Mouse (Mus musculus): ENCODE data around the gene Lama2. TPM values are rescaled to one million over a fixed set of nuclear protein-coding genes. Genes with fewer than 3 reads are reported as not detected.

Gene Lama2
- 10 to 100 TPM; 52.0 to 54.3 TPM for total RNA-seq (2021)
- long read RNA-seq, experiment 1, partial matches to known transcripts = 6 of 9 reads
- long read RNA-seq, experiment 1, other reads (novel, unspliced or antisense) = 3 of 9 reads
- long read RNA-seq, experiment 2, partial matches to known transcripts = 8 of 9 reads
- long read RNA-seq, experiment 2, other reads (novel, unspliced or antisense) = 1 of 9 reads

GRCm38 (mm10) chr10:27619658-27620057 is at the start of gene Lama2:
Gene Lama2, minus strand, starts transcription at chr10:27619758.
- no peak for DNase-seq
- intact Hi-C loops (cut with DNase I) = no loop called here

DNA sequence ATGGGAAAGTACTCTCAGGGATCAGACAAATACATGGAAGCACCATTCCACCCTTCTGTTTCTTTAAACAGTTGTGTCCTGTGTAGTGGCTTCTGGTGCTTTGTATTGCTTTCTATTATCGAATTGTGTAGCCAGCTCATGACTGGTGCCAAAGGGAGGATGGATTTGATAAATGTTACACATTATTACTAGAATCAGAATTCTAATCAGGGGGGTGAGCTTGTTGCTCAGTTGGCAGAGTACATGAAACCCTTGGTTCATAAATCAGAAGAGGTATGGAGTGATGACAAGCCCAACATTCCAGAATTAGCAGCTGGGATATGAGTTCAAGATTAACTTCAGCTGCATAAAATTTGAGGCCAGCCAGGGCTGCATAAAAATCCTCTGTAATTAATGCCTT is 44.8 kb upstream of the Lama2 start:
- intact Hi-C loops (cut with DNase I) = no loop called here
- no peak for DNase-seq

GRCm38 (mm10) chr10:27663396-27663795 is 43.8 kb upstream of the Lama2 start:
- intact Hi-C loops (cut with DNase I) = no loop called here
- DNase-seq = no peak

DNA sequence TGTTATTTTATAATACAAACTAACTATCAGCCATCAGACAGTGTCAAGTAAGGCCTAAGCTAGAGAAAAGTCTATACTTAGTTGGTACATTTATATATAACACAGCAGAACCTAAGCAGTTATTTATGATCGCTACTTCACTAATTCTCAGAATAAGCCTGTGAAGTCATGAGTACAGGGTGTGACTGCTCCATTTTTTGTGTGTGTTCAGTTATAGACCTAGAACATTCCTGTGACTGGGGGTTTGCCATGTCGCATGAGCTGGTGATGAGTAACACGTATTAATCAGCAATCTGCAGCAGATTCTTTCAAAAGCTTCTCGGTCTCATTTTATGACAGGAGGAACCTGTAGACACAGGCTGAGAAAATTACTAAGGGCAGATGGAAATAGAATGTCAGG is 34.6 kb upstream of the Lama2 start:
- intact Hi-C loops (cut with DNase I) = no loop called here
- DNase-seq = no peak

- DNase-seq = no peak
- intact Hi-C loops (cut with DNase I) = no loop called here
Measured at GRCm38 (mm10) chr10:27652694-27653335, 33.3 kb upstream of the Lama2 start.

GRCm38 (mm10) chr10:27635721-27636120 is 16.2 kb upstream of the Lama2 start:
- intact Hi-C loops (cut with DNase I) = no loop called here
- DNase-seq = no peak

DNA sequence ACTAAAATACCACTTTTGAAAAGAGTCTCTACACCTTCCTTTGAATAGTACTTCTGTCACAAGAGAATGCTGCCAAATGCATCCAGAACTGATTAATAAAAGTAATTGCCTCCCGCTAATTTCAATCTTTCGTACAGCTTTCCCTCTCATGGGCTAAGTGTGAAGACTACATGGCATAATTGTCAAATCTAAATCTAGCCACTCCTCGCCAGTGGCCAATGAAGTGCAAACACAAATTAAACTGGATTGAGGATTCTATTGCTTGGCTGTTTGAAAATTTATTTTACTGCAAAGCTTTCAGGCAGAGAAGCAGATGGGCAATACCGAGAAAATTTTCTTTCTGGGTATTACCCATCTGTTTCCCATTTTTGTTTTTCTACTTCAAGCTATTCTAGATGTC is 11.4 kb upstream of the Lama2 start:
- intact Hi-C loops (cut with DNase I) = no loop called here

DNA sequence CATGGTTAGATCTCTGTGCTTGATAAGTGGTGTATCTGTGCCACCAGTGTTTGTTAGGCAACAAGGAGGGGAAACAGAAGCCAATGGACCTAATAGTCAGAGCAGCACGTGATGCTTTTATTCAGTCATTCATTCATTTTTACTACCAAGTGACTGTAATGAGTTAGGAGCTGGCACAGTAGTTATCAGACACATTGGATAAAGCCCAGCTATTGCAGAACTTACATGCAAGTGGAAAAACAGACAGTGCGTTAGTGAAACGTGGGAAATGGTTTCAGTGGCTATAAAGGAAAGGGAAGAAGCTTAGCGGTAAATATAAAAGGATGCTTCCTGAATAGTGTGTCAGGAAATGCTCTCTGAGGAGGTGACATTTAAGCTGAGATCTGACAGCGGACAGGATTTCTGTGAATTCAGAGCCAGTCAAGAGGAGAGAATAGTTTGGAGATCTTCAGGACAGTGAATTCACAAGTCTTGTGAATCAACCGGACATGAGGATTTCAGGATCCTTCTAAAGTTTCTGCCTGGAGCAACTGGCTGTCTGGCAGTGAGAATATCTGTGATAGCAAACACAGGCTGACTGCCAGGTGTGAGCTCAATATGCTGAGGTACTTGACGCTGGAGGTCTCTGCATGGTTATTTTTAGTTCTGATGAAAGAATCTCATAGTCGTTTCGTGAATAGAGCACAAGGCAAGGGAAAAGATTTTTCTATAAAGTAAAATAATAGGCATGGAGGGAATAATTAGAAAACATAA is 2.3 kb upstream of the Lama2 start:
- peak; percentile 16 to 22 for DNase-seq
- intact Hi-C loops (cut with DNase I) = no loop called here

More for the DNA sequence above, 11.4 kb upstream of the Lama2 start:
- no peak for DNase-seq

- intact Hi-C loops (cut with DNase I) = no loop called here
- DNase-seq = peak; percentile 12 to 22
Measured at GRCm38 (mm10) chr10:27617522-27618020, 2.0 kb downstream of the Lama2 start.

GRCm38 (mm10) chr10:27616641-27617415 is 2.7 kb downstream of the Lama2 start:
- DNase-seq = peak; percentile 60 to 65
- intact Hi-C loops (cut with DNase I) = no loop called here

DNA sequence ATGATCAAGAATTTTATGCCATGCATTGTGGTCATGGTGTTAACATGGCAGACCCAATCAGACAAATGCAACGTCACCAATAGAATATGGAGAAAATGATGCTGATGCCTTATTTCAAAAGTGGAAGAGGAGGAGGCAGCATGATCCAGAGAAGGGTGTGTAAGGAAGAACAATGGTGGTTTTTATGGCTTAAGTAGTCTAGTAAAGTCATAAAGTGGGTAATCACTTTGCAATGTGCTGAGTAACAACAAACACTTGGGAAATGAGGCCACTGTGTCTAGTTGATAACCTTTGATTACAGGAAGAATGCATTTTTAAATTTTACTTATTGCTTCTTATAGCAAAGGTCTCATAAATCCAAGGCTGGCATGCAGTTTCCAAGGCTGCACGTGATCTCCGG is 23.9 kb downstream of the Lama2 start:
- DNase-seq = no peak
- intact Hi-C loops (cut with DNase I) = no loop called here

DNA sequence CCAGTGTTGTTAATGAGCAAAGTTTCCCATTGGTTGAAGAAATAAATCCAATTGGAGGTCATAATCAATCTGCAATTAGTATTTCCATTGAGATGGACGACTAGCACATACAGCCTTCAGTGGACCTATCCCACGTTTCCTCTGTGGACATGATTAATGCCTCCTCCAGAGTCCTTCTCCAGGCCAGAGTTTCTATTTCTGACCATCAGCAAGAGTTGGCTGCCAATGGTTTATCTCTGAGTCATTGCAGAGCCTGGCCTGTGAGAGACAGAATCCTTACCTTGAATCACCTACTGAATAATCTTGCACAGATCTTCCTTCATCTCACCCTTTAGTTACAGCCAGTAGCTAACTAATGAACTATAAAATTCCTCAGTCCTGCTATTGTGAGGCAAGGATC is 86.3 kb downstream of the Lama2 start:
- DNase-seq = no peak
- intact Hi-C loops (cut with DNase I) = no loop called here

- DNase-seq = no peak
- intact Hi-C loops (cut with DNase I) = no loop called here
Measured at GRCm38 (mm10) chr10:27508847-27509459, 110.6 kb downstream of the Lama2 start.

DNA sequence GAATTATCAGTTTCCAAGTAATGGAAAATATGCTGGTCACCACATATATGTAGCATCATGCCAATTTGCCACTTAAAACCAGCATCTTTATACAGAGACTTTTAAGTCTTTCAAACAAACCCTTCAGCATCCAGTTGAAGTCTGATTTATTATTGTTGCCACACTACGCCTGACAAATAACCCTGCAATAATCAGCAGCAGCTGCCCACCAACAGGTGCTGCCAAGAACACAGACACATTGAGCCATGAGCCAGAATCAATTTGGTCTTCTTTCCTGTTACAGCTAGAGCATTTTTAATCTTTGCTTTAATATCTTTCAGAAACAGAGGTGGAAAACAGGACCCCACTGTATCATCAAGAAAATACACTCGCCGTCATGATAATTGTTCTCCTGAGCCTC is 118.7 kb downstream of the Lama2 start:
- intact Hi-C loops (cut with DNase I) = no loop called here
- DNase-seq = no peak

DNA sequence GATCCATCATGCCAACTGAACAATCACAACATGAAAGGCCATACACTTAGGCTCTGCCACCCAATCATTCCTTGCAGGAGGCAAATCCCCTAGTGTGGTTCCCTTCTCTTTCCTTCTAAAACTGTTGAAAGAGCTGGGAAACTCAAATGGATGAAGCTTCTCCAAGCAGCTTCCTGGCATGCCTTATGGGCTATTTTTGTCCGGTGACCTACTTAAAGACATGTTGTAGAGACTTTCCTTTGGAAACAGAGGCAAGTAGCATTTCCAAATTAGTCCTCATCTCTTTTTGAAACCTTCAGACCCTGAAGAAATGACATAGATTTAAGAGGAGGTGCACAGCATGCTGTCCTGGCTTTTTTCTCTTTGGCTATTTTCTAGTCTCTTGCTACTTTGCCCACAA is 131.1 kb downstream of the Lama2 start:
- intact Hi-C loops (cut with DNase I) = no loop called here
- no peak for DNase-seq

- intact Hi-C loops (cut with DNase I) = no loop called here
- no peak for DNase-seq
Measured at GRCm38 (mm10) chr10:27484041-27484440, 135.5 kb downstream of the Lama2 start.

GRCm38 (mm10) chr10:27475540-27475939 is 144.0 kb downstream of the Lama2 start:
- DNase-seq = no peak
- intact Hi-C loops (cut with DNase I) = no loop called here

- intact Hi-C loops (cut with DNase I) = no loop called here
- no peak for DNase-seq
Measured at GRCm38 (mm10) chr10:27468274-27468673, 151.3 kb downstream of the Lama2 start.

DNA sequence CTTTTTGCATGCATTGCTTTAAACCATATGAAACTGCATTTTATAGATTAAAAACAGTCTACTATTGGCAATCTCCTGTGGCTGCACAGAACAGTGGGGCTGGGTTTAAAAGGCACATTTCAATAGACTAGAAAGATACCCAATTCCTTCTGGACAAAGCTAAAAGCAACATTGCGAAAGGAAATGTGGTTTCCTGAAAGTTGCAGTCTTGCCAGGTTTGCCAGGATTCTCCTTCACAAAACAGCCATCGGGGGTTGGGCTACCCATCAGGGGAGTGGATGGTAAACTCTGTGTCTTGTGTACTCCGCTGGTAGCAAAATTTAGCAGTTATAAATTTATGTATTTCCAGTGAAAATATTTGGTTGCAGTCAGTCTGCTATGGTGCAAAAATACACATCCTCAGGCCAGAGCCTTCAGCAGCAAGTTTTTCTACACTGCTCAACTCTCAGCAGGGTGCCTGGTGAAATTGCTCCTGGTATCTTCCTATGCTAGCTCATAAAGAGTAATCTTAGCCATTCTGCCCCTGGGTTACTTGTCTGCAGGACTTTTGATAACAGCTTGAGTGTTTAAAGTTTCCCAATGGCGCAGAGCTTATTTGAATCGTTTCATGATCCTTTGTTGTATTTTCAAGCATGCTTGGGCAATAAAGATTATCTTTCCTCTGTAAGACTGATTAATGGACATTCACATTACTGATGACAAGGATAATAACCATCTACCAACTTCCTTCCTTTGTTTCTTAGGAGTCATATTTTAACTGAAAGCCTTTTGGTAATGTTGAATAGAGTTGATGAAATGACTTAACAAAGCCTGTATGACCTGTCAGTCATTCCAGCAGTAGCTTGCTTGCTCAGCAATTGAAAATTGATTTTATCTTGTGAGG is 205.7 kb downstream of the Lama2 start:
- intact Hi-C loops (cut with DNase I) = no loop called here
- DNase-seq = no peak

GRCm38 (mm10) chr10:27390753-27391152 is 228.8 kb downstream of the Lama2 start:
- intact Hi-C loops (cut with DNase I) = no loop called here
- DNase-seq = no peak
